Mouse (Mus musculus) lung, embryonic 15.5 days (tissue): ENCODE measurements around the gene Cdk4. TPM values are rescaled to one million over a fixed set of nuclear protein-coding genes. Genes with fewer than 3 reads are reported as not detected.

Experiments used
- ATAC-seq: fragments of 200-750 bp; cut with Nextera tagmentation; 2 replicates; pipeline ENCODE4 v1.8.0; 2017; ENCODE audit warnings: moderate number of reproducible peaks, borderline replicate concordance; ENCODE audit not compliant: low FRiP score, low TSS enrichment; ENCODE audit errors: extremely low read depth
- H3K27ac ChIP-seq: fragments of 300-500 bp; sonication (generic); 2 replicates; pipeline ENCODE4 v1.5.1; 2015; ENCODE audit warnings: moderate library complexity, mild to moderate bottlenecking, inconsistent platforms
- H3K27me3 ChIP-seq: fragments of 300-500 bp; sonication (generic); 2 replicates; pipeline ENCODE4 v1.6.1; 2015; ENCODE audit warnings: inconsistent platforms
- H3K36me3 ChIP-seq: fragments of 300-500 bp; sonication (generic); 2 replicates; pipeline ENCODE4 v1.6.1; 2015; ENCODE audit warnings: inconsistent platforms
- H3K4me1 ChIP-seq: fragments of 300-500 bp; sonication (generic); 2 replicates; pipeline ENCODE4 v1.6.1; 2015; ENCODE audit warnings: inconsistent platforms
- H3K4me2 ChIP-seq: fragments of 300-500 bp; sonication (generic); 2 replicates; pipeline ENCODE4 v1.6.1; 2015; ENCODE audit warnings: inconsistent platforms, mild to moderate bottlenecking, moderate library complexity
- H3K4me3 ChIP-seq: fragments of 300-500 bp; sonication (generic); 2 replicates; pipeline ENCODE4 v1.5.1; 2015; ENCODE audit warnings: mild to moderate bottlenecking, inconsistent platforms
- H3K9ac ChIP-seq: fragments of 300-500 bp; sonication (generic); 2 replicates; pipeline ENCODE4 v1.6.1; 2015; ENCODE audit warnings: inconsistent platforms
- H3K9me3 ChIP-seq: fragments of 300-500 bp; sonication (generic); 2 replicates; pipeline ENCODE4 v1.6.1; 2016; ENCODE audit warnings: inconsistent platforms
- WGBS: fragments of 180-500 bp; shearing (Covaris S2); methylation state at CpG from one replicate; pipeline ENCODE4 v1.1.7; 2015; 5-methylcytosine and 5-hydroxymethylcytosine counted together
- polyA plus RNA-seq: library from polyadenylated mRNA; unstranded; fragments of >200 nt; fragmentation: Nextera tagmentation; extraction: Ambion mirVana; gene quantifications from 2 replicates; pipeline ENCODE4 v1.2.1, GENCODE M21; 2015

Gene Cdk4
- polyA plus RNA-seq, 1 experiment from 2014 or later: 1,786 TPM

DNA sequence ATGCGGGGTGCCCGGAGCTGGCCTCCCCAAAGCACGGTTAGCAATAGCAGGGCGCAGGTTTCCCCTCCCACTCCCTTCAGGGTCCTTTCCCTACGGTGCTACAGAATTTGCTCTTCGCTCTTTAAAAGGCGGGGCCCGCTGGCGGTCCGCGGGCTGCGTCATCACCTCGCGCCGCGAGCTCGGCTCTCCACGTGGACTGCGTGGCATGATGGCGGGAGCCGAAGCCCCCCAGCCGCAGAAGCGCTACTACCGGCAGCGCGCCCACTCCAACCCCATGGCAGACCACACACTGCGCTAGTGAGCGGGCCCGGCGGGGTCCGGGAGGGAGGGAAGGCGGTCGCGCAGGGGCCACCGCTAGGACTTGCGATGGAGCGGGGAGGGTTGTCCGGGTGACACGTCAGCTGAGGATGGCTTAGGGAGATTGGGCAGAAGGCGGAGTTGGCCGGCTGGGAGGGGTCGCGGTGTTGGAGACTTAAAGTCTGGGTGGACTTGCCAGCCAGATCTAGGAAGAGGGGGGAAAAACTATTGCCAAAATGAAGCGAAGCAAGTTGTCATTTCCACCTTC, 21.5 kb upstream of the Cdk4 start:
- ATAC-seq: peak; percentile 88

DNA sequence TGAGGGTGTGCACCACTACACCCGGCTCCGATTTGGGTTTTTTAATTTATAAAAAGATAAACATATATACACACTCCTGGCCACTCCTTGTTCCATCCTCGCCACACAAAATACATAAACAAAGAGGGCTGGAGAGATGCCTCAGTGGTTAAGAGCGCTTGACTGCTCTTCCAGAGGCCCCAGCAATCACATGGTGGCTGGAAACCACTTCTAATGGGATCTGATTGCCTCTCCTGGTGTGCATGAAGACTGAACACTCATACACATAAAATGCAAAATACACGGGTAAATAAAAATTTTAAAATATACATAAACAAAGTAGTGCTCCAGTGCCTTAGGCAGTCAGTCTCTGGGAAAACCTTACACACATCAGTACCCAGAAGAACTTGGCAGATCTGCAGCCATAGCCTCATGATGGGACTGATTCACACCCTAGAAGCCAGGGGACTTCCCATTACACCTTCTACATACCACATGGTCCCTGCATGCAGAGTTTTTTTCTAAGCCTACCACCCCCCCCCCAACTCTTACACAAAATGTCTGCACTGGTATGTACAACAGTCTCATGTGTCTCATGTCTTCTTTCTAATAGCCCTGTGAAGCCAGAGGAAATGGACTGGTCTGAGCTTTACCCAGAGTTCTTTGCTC, 20.7 kb upstream of the Cdk4 start:
- H3K9ac ChIP-seq: peak overlapping the region; percentile 62
- ATAC-seq: no peak
- 11% methylated on average over 5 of the region's 5 CpGs for WGBS

More for the DNA sequence above, 21.5 kb upstream of the Cdk4 start:
- H3K27ac ChIP-seq: peak overlapping the region; percentile 81
- no peaks in the 10 kb centered on the region for H3K9me3 ChIP-seq
- H3K4me1 ChIP-seq: peaks cover 13% of the 10 kb centered on the region
- peak overlapping the region; percentile 82 for H3K4me3 ChIP-seq
- H3K36me3 ChIP-seq: peaks cover 6% of the 10 kb centered on the region; the same call in 1 of the 2 replicates
- no peaks in the 10 kb centered on the region; the same call in 1 of the 2 replicates for H3K27me3 ChIP-seq
- peak overlapping the region; percentile 97 for H3K4me2 ChIP-seq
- H3K9ac ChIP-seq: peak overlapping the region; percentile 62
- WGBS: under 1% methylated on average over 44 of the region's 44 CpGs

GRCm38 (mm10) chr10:127043187-127043586, 20.1 kb upstream of the Cdk4 start:
- H3K9ac ChIP-seq: no peak overlapping the region
- peaks cover 7% of the 10 kb centered on the region; the same call in 1 of the 2 replicates for H3K36me3 ChIP-seq
- ATAC-seq: no peak
- H3K27ac ChIP-seq: no peak overlapping the region
- H3K27me3 ChIP-seq: peaks cover 11% of the 10 kb centered on the region
- WGBS: 84% methylated on average over 6 of the region's 6 CpGs
- peak overlapping the region; percentile 97; the same call in 1 of the 2 replicates for H3K4me2 ChIP-seq
- H3K9me3 ChIP-seq: no peaks in the 10 kb centered on the region
- peak overlapping the region; percentile 82; the same call in 1 of the 2 replicates for H3K4me3 ChIP-seq
- H3K4me1 ChIP-seq: peaks cover 13% of the 10 kb centered on the region

More for the DNA sequence above, 20.7 kb upstream of the Cdk4 start:
- Histone ChIP-seq H3K36me3 (peaks cover 7% of the 10 kb centered on the region; the same call in 1 of the 2 replicates), H3K27ac (peak overlapping the region; percentile 81), H3K9me3 (no peaks in the 10 kb centered on the region), H3K4me3 (peak overlapping the region; percentile 82), H3K4me2 (peak overlapping the region; percentile 97), H3K27me3 (peaks cover 5% of the 10 kb centered on the region), H3K4me1 (peaks cover 13% of the 10 kb centered on the region)

- peaks cover 19% of the 10 kb centered on the region for H3K4me1 ChIP-seq
- 41% methylated on average over 5 of the region's 5 CpGs for WGBS
- H3K27me3 ChIP-seq: peaks cover 54% of the 10 kb centered on the region
- H3K27ac ChIP-seq: no peak within 1 kb of the TSS
- ATAC-seq: no peak
- no peak within 1 kb of the TSS for H3K9ac ChIP-seq
- no peaks in the 10 kb centered on the region for H3K9me3 ChIP-seq
- peaks cover 7% of the 10 kb centered on the region; the same call in 1 of the 2 replicates for H3K36me3 ChIP-seq
- H3K4me3 ChIP-seq: peak within 1 kb of the TSS; percentile 20; the same call in 1 of the 2 replicates
- H3K4me2 ChIP-seq: peak within 1 kb of the TSS; percentile 44
Measured at GRCm38 (mm10) chr10:127047954-127048353, 15.4 kb upstream of the Cdk4 start, which contains the start of gene Cyp27b1. Cyp27b1 (plus strand) TSS chr10:127048250.

DNA sequence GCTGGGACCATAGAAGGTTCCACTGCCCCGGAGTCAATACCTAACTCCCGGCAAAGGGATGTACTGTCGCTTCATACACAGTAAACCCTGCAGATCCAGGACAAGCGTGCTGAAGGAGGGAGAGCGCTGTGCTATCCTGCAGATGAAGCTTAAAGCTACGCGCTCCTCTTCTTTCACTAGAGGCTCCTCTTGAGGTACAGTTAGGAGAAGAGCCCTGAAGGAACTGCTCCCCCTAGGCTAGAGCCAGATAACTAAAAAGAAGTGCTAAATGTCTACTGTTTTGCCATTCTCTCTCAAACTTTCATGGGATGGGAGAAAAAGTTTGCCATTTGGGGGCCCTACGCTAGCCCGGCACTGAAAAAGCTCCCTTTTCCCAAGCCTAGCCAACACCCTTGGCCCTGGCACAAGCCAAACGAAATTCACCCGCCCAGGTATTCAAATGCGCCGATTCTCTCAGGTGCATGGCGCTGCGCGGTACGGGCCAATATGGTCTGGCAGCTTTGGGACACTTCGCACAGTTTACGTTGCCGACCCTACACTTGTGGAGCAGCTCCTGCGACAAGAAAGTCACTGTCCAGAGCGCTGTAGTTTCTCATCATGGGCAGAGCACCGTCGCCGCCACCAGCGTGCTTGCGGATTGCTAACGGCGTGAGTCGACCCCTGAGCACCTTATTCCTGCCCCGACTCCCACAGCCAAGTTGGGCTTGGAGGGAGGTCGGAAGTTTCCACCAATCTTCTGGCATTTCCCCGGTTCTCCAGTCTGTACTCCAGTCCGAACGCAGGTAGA, 14.5 kb upstream of the Cdk4 start:
- 4% methylated on average over 35 of the region's 35 CpGs for WGBS

GRCm38 (mm10) chr10:127049395-127050118, 13.8 kb upstream of the Cdk4 start:
- no peak overlapping the region for H3K27ac ChIP-seq
- peaks cover 54% of the 10 kb centered on the region for H3K27me3 ChIP-seq
- peak overlapping the region; percentile 44 for H3K4me2 ChIP-seq
- peak overlapping the region; percentile 20 for H3K4me3 ChIP-seq
- ATAC-seq: 0 out of 2 replicates have a peak, but pooled peaks have one; percentile 37
- H3K9ac ChIP-seq: no peak overlapping the region
- no peaks in the 10 kb centered on the region for H3K9me3 ChIP-seq
- peaks cover 7% of the 10 kb centered on the region; the same call in 1 of the 2 replicates for H3K36me3 ChIP-seq
- 2% methylated on average over 29 of the region's 29 CpGs for WGBS
- H3K4me1 ChIP-seq: peaks cover 17% of the 10 kb centered on the region

More for the DNA sequence above, 14.5 kb upstream of the Cdk4 start:
- ATAC-seq: no peak
- no peaks in the 10 kb centered on the region for H3K9me3 ChIP-seq
- no peak overlapping the region for H3K9ac ChIP-seq
- peaks cover 54% of the 10 kb centered on the region for H3K27me3 ChIP-seq
- H3K4me2 ChIP-seq: peak overlapping the region; percentile 44
- peaks cover 7% of the 10 kb centered on the region; the same call in 1 of the 2 replicates for H3K36me3 ChIP-seq
- peaks cover 17% of the 10 kb centered on the region for H3K4me1 ChIP-seq
- peak overlapping the region; percentile 20; the same call in 1 of the 2 replicates for H3K4me3 ChIP-seq
- no peak overlapping the region for H3K27ac ChIP-seq

GRCm38 (mm10) chr10:127050119-127050474, 13.2 kb upstream of the Cdk4 start:
- 15% methylated on average over 10 of the region's 10 CpGs for WGBS
- Histone ChIP-seq H3K27me3 (peaks cover 54% of the 10 kb centered on the region), H3K4me3 (no peak overlapping the region), H3K27ac (no peak overlapping the region), H3K4me1 (peaks cover 17% of the 10 kb centered on the region), H3K4me2 (no peak overlapping the region), H3K36me3 (peaks cover 2% of the 10 kb centered on the region; the same call in 1 of the 2 replicates), H3K9ac (no peak overlapping the region), H3K9me3 (no peaks in the 10 kb centered on the region)
- 0 out of 2 replicates have a peak, but pooled peaks have one; percentile 4 for ATAC-seq

GRCm38 (mm10) chr10:127054646-127055045, 8.7 kb upstream of the Cdk4 start:
- WGBS: 63% methylated on average over 4 of the region's 4 CpGs

GRCm38 (mm10) chr10:127055406-127055805, 7.9 kb upstream of the Cdk4 start:
- Histone ChIP-seq H3K27ac (no peak overlapping the region), H3K4me2 (no peak overlapping the region), H3K9me3 (no peaks in the 10 kb centered on the region), H3K9ac (no peak overlapping the region), H3K36me3 (peaks cover 16% of the 10 kb centered on the region), H3K4me1 (peaks cover 16% of the 10 kb centered on the region; the same call in 1 of the 2 replicates), H3K27me3 (peaks cover 35% of the 10 kb centered on the region), H3K4me3 (no peak overlapping the region)
- WGBS: 85% methylated on average over 8 of the region's 8 CpGs
- no peak for ATAC-seq

More at GRCm38 (mm10) chr10:127054646-127055045, 8.7 kb upstream of the Cdk4 start:
- H3K4me1 ChIP-seq: peaks cover 17% of the 10 kb centered on the region
- no peak overlapping the region for H3K9ac ChIP-seq
- no peak overlapping the region for H3K4me2 ChIP-seq
- H3K9me3 ChIP-seq: no peaks in the 10 kb centered on the region
- ATAC-seq: no peak
- H3K27ac ChIP-seq: no peak overlapping the region
- peaks cover 16% of the 10 kb centered on the region for H3K36me3 ChIP-seq
- H3K4me3 ChIP-seq: no peak overlapping the region
- H3K27me3 ChIP-seq: peaks cover 35% of the 10 kb centered on the region

DNA sequence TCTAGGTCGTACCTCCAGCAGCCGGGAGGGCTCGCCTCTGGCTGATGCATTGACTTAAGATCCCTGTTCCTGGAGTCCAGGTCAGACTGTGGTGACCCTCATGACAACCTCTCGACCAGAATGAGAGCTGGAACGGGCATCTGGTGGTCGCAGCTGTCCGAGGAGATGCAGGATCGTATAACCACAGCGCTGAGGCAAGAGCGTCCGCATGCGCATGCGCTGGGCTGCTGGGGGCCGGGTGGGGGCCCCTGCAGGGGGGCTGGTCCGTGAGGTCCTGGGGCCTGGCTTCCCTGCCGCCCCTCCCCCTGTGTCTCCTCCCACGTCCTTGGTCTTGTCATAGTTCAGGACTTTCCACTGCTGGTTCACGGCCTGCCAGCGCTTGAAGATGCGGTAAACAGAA, 6.8 kb upstream of the Cdk4 start:
- peaks cover 16% of the 10 kb centered on the region for H3K36me3 ChIP-seq
- H3K27ac ChIP-seq: no peak overlapping the region
- H3K4me3 ChIP-seq: no peak overlapping the region
- H3K4me2 ChIP-seq: no peak overlapping the region
- WGBS: 83% methylated on average over 20 of the region's 20 CpGs
- H3K9me3 ChIP-seq: no peaks in the 10 kb centered on the region
- H3K9ac ChIP-seq: no peak overlapping the region
- no peak for ATAC-seq
- H3K27me3 ChIP-seq: peaks cover 35% of the 10 kb centered on the region
- H3K4me1 ChIP-seq: peaks cover 20% of the 10 kb centered on the region; the same call in 1 of the 2 replicates

- WGBS: 1% methylated on average over 9 of the region's 9 CpGs
- no peak for ATAC-seq
- Histone ChIP-seq H3K4me2 (peak overlapping the region; percentile 98), H3K9ac (no peak overlapping the region), H3K4me1 (peaks cover 23% of the 10 kb centered on the region; the same call in 1 of the 2 replicates), H3K9me3 (no peaks in the 10 kb centered on the region), H3K4me3 (peak overlapping the region; percentile 72), H3K27ac (no peak overlapping the region), H3K36me3 (peaks cover 16% of the 10 kb centered on the region), H3K27me3 (peaks cover 31% of the 10 kb centered on the region)
Measured at GRCm38 (mm10) chr10:127058161-127058560, 5.2 kb upstream of the Cdk4 start.
